In the genomic region with DNA sequence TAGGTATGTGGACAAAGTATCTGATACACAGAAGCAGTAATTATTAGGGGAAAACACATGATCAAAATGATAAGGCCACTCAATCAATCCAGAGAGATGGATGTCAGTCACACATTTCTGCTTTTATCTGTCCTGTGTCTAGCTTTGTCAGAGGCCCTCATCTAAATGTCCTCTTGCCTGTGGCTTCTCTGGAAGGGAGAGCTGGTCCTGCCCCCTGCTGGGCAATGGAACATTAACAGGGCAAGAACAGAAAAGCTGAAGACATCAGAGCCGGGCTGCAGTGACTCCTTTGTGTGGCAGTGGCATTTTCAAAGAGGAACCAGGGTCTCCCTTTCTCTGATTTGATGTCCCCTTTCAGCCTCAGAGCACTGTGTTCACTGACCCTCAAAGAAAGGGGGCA, we compare ENCODE assay signal across 9 mouse cellular contexts.
A peak's percentile ranks its signal among the peaks of the same experiment; 100 is the strongest.
DNase-seq lines count a peak whose midpoint lies in the region; ATAC-seq lines count a peak whose summit lies in the region.
"Had no signal": no experiment of that assay in that cellular context is flagged by ENCODE, and none has a peak within 500 bp of the region (broad histone marks: within the 10 kb centered on the region; RNA-seq: fewer than 3 reads in every experiment).

No protein-coding gene starts in this region.

- H3K9me3 ChIP-seq in neural tube, embryonic 15.5 days (replicated peaks): no peaks in the 10 kb centered on the region
- H3K9me3 ChIP-seq: embryonic facial prominence, embryonic 15.5 days; lung, embryonic 15.5 days had no signal

- no peaks in the 10 kb centered on the region for H3K36me3 ChIP-seq in neural tube, embryonic 15.5 days
- H3K36me3 ChIP-seq: embryonic facial prominence, embryonic 15.5 days; lung, embryonic 15.5 days had no signal

- H3K9ac ChIP-seq in neural tube, embryonic 15.5 days (replicated peaks): no peak overlapping the region
- H3K9ac ChIP-seq: embryonic facial prominence, embryonic 15.5 days; lung, embryonic 15.5 days had no signal

- ATAC-seq in neural tube, embryonic 15.5 days (ENCODE audit: low FRiP score): no peak
- peak; percentile 58; the same call in 1 of the 2 replicates for ATAC-seq in common myeloid progenitor, adult 5-6 weeks (replicated peaks; ENCODE audit: low read depth, poor library complexity, severe bottlenecking)

- peak; percentile 50 for DNase-seq in neural tube, embryonic 10.5 days (ENCODE audit: extremely low spot score, low spot score)
- DNase-seq in adrenal gland, postnatal 25 days: peak; percentile 61
- DNase-seq in kidney, postnatal 10 days: peak; percentile 69
- peak; percentile 48 for DNase-seq in lung, postnatal 10 days
- DNase-seq in yolk sac, embryonic 10.5 days (ENCODE audit: low spot score): no peak

- no peaks in the 10 kb centered on the region for H3K4me1 ChIP-seq in neural tube, embryonic 15.5 days
- H3K4me1 ChIP-seq: embryonic facial prominence, embryonic 15.5 days; lung, embryonic 15.5 days had no signal

- no peak overlapping the region for H3K27ac ChIP-seq in neural tube, embryonic 15.5 days (replicated peaks)
- H3K27ac ChIP-seq: embryonic facial prominence, embryonic 15.5 days; lung, embryonic 15.5 days had no signal

- no peaks in the 10 kb centered on the region for H3K27me3 ChIP-seq in neural tube, embryonic 15.5 days (replicated peaks)
- H3K27me3 ChIP-seq: embryonic facial prominence, embryonic 15.5 days; lung, embryonic 15.5 days had no signal

- WGBS in neural tube, embryonic 15.5 days: 0% methylated on average over 1 of the region's 1 CpGs

- H3K4me3 ChIP-seq in neural tube, embryonic 15.5 days (replicated peaks): no peak overlapping the region
- H3K4me3 ChIP-seq: embryonic facial prominence, embryonic 15.5 days; lung, embryonic 15.5 days had no signal

- H3K4me2 ChIP-seq in neural tube, embryonic 15.5 days: no peak overlapping the region
- H3K4me2 ChIP-seq: embryonic facial prominence, embryonic 15.5 days; lung, embryonic 15.5 days had no signal
